Mouse (Mus musculus): ENCODE measurements around the gene Amt.

The Amt gene

DNA sequence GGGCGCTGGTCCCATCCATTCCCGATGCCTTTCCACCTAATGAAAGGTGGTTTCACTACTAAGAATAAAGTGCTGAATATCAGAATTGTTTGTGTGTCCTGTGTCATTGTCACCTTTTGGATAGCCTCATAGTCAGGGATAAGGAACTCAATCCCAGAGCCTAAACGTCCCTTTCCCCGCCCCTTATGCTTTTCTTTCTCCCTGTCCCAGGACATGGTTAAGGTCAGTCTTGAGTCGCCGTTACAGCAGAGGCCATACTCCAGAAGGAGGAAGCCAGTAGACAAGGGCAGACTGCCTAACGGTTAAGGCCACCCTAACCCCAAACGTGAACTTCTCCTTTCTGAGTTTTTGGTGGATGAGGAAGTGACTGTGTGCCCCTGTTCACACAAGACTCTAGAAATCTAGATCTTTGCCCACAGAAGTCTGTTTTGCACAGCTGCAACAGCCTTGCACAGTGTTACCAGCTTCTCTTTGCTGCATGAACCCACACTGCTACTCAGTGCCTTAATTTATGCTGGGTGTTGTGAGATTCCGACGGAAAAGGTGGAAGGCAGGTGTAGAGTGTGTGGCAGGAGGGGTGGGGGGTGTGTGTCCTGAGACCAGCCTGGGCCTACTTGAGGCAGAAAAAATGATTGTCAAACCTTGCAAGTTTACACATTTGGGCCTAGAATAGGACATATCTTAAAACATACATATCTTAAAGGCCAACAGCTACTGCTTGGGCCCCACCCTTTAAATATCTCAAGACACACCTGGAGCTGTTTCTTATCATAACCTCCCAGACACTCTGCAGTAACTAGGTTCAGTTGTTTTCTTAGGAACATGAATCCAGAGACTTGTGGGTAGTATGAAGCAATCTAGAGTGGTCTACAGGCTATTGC lies 43.8 kb downstream of the Amt start:
- no peak for DNase-seq

DNA sequence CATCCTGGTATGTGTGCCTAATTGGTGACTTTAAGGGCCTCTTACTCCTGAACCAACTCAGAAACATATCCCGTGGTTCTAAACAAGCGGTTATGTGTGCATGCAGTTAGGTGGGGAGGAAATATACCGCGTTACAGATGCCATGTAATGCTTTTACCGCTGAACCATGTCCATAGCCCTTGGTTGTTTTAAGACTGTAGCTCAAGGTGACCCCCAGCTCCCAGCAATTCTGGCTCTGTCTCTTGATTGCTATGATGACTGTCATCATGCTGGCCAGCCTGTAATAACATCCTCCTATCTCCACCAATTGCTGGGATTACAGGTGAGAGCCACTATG lies 44.5 kb downstream of the Amt start:
- no peak for DNase-seq

GRCm38 (mm10) chr9:108341801-108342200 lies 45.1 kb downstream of the Amt start:
- DNase-seq = no peak

DNA sequence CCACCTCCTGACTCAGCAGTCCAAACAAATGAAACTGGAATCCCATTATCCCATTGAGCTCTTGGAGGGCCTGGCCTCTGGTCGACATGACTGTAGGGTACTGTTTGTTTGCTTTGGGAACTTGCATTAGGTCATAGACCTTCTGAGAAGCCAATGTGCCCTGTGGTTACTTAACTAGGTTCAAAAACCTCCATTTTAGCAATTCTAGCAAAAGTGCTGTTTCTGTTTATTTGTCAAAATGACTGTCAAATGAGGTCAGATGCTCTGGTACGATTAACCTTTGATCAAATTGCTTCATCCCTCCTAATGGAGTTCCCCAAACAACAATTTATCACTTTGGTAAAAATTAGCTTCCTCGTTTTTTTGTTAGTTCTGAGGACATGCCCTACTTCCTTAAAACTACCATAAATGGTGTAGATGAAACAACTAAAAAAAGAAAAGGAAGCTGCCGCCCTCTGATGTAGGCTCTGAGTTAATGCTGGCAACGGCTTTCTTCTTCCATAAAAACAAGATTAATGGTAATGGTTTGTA lies 45.7 kb downstream of the Amt start:
- DNase-seq = no peak

GRCm38 (mm10) chr9:108343331-108343730 lies 46.7 kb downstream of the Amt start:
- no peak for DNase-seq

GRCm38 (mm10) chr9:108343835-108344234 lies 47.2 kb downstream of the Amt start:
- no peak for DNase-seq

GRCm38 (mm10) chr9:108344471-108344870 lies 47.8 kb downstream of the Amt start:
- no peak for DNase-seq

DNA sequence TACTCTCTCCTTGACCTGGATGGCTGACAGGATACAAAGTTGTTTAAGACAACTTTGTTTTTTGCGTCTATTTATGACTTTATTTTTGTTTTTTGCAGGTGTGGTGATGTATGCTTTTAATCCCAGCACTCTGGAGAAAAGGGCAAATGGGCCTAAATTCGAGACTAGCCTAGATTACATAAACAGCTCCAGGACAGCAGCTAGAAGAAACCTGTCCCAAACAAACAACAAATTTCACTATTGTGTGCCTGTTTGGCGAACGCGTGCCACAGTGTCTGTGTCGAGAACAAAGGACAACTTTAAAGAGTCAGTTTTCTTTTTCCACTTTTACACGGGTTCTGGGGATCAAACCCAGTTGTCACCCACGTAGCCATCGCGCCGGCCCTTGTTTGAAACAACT lies 50.4 kb downstream of the Amt start:
- no peak for DNase-seq

DNA sequence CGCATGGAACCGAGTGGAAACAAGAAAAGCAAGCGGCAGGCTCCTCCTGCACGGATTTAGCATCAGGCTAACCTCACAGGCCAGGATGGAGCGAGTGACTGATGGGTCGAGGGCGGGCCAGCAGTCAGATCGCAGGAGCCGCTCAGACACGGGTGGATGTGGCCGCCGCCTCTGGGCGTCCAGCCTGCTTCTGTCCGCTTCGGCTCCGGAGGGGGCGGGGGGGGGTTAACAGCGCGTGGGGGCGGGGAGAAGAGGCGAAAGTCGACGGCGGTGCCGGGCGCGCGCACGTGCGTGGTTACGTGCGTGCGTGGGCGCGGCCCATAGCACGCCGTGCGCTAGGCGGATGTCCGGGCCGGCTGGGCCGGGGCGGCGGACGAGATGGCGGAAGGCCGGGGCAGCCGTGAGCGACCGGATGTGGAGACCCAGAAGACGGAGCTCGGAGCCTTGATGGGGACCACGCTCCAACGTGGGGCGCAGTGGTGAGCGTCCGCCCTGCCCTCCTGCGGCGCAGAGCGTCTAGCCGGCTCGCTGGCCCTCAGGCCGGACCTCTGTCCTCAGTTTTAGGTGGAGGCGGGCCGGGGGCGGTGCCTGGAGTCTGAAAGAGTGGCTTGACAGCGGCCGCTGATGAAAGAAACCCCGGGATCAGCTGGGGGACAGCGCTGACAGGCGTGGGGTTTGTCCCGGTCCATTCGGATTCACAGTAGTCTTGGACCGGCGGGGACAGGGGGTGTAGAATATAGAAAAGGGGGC lies 51.1 kb downstream of the Amt start, which contains the start of gene Usp4:
Gene Usp4, plus strand, starts transcription at position 314 of the 750 bp plus-strand sequence.
- peak; percentile 89 for DNase-seq

DNA sequence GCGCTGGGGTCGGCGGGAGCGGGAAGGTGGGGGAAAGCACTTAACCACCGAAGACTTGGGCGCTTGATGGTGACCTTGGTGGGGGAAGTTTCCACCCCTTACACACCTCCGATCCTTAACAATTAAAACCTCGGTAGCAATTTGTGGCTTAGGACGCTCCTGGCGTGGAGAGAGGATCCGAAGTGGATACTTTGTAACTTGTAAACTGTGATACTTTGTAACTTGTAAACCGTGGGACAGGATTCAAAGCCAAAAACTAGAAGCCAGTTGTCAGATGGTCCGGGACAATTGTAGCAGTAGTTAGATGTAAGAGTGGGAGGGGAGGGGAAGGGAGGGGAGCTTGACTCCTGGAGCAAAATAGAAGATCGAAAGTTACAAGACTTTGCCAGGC lies 51.6 kb downstream of the Amt start:
- DNase-seq = peak; percentile 30

- DNase-seq = no peak
These were observed 53.1 kb downstream of the Amt start for GRCm38 (mm10) chr9:108349727-108350126.

All from cerebellum, adult 9-11 months (tissue).